Mouse (Mus musculus) heart, postnatal 10 days (tissue): ENCODE measurements at regions not wholly inside any gene's neighbourhood (a gene's known extent, or its start where the extent isn't known, plus 50 kb on each side); places are given as distances from the start of the nearest gene placed in this dataset.

Experiments
- DNase-seq, 2 experiments: peaks; one replicate each; pipeline ENCODE4 v3.0.0; 2021
- intact Hi-C: fragments of 180-260 bp; cut with DNase I; formaldehyde crosslinking; loops from one replicate; pipeline ENCODE4 v1.15.1; 2025

DNA sequence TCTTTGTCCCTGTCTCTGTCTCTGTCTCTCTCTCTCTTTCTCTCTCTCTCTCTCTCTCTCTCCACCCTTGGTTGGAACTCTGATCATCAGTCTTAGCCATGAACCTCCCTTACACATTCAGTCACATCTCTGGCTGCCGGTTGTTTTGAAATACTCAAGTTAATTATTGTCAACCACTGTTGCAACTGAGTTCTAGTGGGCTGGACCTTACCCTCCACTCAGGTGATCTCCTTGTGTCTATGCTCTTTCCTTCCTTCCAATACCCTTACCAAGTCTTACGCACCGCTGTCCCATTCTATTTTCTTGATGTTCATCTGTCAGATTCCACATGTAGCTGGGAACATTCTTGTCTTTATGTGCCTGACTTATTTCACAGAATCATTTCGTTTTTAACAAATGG, 119.2 kb upstream of the Slc22a23 start:
- DNase-seq: no peak
- intact Hi-C loops: no loop called here

DNA sequence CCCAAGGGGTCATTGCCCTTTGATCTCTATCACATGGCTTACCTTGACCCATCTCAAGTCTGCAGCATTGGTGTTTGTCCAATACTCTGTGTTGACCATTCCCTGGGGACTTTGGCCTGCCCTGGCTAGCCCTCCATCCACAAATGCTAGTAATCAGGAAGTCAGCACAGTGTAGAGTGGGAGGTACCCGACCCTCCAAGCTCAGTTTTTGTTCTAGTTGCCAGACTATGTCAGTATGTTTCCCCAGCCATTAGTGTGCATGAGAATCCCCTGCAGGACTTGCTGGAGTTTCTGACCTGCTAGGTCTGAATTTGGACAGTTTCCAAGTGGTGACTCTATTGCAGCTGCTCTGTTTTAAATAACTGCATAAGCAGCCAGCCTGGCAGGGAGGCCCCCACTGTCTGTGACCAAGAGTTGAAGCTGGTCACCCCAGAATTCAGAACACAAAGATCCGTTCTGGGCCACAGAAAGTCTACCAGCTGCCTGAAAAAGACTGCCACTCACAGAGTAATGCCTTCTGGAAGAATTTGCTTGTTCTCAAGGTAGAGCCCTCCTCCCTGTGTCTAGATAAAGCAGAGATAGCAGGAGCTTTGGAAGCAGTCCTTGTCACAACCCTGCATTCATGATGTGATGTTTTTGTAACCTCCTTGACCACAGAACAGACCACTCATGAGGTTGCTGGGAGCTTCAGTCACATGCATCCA, 118.0 kb upstream of the Slc22a23 start:
- peak in 1 of 2 experiments; percentile 20 for DNase-seq

DNA sequence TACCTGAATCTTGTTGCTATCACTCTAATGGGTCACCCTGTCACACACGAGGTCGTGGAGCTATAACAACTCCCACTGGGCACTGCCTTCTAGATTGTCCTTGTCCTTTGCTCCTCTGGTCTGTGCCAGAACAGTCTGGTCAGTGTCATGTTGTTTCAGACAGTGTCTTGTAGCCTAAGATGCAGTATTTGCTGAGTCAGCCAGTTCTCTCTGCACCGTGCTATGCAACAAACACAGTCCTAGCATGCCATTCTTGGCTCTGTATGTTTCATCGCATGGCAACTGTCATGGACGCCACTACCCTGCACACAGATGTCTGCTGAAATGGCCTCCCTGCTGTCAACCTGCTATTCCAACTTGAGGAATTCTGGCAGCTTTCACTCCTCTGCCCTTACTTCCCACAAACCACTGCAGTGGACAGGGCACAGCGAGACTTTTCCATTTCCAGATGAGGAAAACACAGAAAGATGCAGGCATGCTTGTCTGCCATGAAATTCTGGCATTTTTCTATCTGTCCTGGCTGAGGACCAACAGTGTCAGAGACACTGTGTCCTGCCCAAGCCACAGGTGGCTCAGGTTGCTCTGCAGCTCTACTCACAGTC, 117.3 kb upstream of the Slc22a23 start:
- peak in 1 of 2 experiments; percentile 6 for DNase-seq
- intact Hi-C loops: no loop called here

More for the DNA sequence above, 118.0 kb upstream of the Slc22a23 start:
- intact Hi-C loops: no loop called here

DNA sequence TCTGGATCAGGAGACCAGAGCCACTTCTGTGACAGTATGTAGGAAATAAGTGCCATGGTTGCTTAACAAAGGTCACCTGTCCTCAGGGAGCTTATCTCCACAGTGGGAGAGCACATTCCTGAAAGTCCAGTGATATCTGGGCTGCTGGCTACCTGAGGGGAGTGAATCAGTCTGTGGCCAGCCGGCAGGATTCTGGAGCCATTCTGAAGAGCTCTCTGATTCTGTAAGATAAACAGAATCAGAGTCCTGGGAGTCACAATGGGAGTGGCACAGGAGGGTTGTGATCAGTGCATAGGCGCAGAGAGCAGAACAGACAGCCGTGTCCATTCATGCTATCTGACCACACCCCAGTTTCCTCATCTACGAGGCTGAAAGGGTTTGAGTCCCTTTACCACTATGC, 116.0 kb upstream of the Slc22a23 start:
- peak in 1 of 2 experiments; percentile 4 for DNase-seq
- intact Hi-C loops: no loop called here

DNA sequence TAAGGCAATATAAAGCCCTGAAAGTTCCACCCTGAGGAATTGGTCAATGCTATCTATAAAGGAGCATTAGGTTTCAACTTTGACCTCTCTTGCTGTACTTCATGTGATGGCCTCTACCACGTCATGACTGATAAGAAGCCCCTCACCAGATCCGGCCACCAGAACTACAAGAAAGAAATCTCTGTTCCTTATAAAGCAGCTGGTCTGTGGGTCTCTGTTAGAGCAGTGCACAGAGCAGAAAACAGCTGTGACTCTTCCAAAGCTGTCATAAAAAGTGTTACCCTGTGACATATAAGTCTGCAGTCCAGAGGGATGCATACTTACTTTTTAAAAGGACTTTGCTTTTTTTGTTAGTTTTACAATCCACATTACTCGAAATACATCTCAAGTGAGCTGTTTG, 111.1 kb upstream of the Slc22a23 start:
- DNase-seq: no peak
- intact Hi-C loops: no loop called here

DNA sequence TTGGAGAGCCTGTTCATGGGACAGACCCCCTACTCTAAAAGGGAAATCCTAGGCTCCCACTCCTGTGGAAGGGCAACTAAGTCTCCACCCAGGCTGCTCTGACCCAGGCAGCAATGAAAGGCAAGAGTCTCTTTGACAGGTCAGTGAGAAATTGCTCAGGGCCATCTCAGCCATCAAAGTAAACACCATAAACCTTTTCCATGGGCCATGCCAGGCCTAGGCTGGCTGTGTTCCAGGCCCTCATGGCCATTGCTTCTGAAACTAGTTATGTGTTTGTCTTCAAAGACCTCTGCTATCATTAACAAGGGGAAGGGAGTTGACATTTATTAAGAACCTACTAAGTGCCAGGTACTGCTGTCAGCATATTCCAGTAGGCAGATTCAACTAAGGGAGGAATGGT, 101.8 kb upstream of the Slc22a23 start:
- intact Hi-C loops: no loop called here
- no peak for DNase-seq

DNA sequence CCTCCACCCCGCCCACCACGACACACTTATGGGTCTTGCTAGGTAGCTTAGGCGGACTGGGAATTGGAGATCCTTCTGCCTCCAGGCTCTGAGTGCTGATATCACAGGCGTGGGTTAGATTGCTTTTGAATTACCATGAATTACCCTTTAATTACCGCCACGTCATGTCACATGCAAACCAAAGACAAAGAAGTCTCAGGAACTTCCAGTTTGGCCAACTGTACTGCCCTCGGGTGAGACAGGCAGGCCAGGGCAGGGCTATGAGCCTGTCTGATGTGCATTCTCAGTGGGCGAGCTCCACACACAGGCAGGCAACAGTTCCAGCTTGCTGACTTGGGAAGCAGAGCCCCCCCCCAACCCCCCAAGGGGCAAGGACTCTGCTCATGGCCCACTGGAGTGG, 101.3 kb upstream of the Slc22a23 start:
- intact Hi-C loops: no loop called here
- DNase-seq: no peak

DNA sequence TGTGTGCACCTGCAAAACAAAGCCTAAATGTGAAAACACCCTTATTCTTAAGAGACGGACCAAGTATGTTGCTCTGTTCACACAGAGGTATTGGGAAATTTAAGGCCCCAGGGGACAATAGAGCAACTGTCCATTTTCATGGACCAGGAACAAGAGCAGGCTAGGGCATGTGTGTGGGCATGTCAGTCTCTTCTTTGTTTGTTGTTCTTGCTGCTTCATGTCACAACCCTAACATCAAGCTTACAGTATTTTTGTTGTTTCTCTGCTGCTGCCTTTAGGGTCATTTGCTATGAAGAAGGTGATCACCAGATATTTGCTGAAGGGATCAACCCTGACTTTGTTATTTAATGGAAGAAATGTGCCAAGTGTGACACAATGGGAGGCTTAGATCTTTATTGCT, 96.4 kb upstream of the Slc22a23 start:
- intact Hi-C loops: no loop called here
- no peak for DNase-seq

DNA sequence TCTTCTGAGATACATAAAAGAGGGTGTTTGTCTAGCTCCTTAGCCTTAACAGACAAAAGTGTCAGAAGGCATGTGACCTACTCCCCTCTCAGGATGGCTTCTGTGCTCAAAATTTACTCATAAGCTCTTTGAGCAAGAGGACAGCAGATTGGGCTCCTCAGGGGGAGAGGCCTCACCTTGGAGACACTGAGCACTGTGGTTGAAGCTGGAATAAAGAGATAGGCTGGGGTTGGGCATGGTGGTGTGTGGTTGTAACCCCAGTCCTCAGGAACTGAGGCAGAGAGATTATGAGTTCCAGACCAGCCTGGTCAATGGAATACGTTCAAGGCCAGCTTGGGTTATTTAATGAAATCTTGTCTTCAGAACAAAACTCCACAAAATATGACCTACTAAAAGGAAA, 82.5 kb upstream of the Slc22a23 start:
- no peak for DNase-seq
- intact Hi-C loops: no loop called here

DNA sequence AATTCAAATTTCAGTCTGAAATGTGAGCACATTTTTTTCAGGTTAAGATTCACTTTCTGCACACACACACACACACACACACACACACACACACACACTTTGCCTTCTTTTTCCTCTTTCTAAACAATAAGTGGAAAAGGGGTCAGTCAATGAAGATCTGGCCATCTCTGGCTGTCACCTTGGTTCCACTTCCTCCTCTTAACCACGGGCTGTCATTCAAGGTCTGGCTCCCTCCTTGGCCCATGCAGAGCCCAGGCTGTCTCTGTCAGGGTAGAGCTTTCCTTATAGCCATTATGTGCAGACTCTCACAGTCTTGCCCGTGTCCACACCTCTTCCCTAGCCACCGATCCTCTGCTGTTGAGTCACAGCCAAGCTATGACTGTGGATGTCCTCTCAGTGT, 79.9 kb upstream of the Slc22a23 start:
- peak in 1 of 2 experiments; percentile 2 for DNase-seq
- intact Hi-C loops: no loop called here

DNA sequence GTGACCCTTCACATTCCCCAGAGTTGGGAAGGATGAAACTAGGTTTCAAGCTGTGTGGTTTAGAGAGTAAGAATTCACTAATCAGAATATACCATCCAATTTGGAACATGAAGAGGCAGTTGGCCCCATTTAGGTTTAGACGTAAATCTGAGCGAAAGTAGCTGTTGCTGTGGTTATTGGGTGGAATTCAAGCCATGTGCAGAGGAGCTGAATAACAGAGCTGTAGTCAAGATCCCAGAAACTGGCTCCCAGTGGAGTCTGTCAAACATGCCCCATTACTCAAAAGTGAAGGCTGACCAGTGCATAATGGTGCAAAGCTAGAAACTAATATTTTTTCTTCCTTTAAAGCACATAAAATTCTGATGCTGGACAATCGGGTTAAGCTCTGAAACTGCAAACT, 76.7 kb upstream of the Slc22a23 start:
- intact Hi-C loops: no loop called here
- DNase-seq: no peak

DNA sequence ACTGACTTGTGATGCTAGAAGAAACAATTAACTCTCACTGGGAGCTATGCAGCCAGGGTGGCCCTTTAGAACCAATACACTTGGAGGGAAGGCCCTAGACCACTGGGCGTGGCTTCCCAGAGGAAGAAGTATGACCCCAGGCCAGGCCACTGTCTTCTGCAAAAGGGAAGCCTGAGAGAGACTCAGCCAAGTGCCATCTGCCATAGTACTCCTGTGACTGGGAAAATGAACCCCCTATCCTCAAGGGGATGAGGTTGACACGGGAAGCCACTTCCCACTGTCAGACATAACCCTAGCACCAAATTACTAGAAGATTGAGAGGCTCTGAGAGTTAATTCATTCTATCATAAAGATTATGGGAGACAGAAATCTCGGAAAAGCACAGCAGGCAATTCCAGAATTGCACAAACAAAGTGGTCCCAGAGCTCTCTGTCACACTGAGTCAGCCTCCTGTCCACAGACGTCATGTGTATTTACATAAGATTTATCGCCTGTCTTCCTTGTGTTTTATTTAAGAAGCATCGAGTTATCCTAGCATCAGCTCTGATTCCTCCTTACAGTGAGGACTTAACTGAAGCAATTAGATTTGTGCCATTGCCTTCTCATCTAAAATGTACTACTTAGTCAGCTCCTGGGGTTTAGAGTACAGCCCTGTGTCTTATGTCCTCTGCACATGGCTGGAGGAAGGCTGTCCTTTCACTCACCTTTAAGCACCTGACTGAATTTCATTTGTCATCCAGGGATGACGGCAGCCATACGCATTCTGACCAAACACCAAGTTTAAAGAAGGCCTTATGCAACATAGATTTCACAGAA, 75.6 kb upstream of the Slc22a23 start:
- no peak for DNase-seq
- intact Hi-C loops: no loop called here

DNA sequence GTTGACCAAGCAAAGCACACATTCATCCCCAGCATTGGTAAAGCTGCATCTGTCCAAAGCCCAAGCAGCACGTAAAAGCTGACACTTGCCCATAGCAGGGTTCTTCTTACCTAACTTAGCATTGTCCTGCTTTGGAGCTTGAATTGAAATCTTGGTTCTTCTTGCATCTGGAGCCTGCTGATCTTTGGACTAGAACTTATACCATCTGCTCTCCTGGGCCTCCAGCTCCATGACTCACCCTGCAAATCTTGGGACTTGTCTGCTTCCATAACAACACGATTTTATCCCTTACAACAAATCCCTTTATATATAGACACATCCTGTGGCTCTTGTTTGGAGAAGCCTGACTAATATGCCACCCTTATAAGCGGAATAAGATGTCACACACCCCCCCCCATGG, 74.1 kb upstream of the Slc22a23 start:
- no peak for DNase-seq
- intact Hi-C loops: no loop called here

DNA sequence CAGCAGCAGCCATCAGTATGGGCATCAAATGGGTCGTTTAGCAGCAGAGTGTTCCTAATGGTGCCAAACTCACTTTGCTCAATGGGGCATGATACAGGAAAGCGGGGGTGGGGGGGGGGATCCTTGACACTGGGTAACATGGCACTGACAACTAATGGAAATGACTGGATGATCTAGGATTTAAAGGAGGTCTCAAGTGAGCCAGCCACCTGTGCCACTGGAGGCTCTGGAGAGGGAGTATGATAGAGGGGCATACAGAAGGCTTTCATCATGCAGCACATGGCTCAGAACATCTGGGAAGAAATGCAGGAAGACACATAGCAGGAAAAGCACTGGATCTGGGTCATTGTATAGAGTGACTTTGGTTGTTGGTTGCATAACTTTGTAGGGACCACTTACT, 71.6 kb upstream of the Slc22a23 start:
- DNase-seq: no peak
- intact Hi-C loops: no loop called here

DNA sequence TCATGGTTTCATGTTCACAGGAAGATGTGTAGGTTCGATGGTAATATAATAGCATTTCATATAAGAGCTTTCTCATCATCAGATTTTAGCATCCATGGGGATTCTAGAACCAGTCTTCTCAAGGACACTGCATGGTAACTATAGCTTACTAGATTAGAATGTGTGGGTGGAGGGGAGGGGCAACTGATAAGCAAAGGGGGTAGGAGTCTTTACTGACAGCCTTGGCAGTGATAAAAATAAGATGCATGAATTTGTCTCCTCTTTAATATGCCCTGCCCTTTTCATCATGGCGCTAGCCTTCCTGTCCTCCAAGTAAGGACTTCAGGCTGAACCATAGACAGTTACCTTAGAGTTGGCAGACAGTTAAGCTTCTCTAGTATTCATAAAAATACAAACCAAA, 69.6 kb upstream of the Slc22a23 start:
- intact Hi-C loops: no loop called here
- no peak for DNase-seq

DNA sequence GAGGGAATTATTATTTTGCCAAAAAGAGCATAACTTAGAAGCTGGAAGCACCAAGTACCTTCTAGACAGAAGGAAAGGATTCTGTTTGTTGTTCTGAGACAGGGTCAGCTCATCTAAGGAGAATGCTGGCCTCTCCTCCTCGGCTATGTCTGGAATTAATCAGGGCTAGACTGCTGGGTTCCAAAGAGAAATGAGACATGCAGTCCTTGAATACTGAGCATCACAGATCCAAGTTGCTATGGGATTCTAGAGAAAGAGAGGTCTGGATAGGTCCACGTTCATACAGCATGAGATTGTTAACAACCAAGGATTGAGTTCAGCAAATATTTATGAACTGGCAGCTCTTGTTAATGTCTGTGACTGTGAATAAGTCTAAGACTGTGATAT, 63.7 kb upstream of the Slc22a23 start:
- intact Hi-C loops: no loop called here
- DNase-seq: no peak

DNA sequence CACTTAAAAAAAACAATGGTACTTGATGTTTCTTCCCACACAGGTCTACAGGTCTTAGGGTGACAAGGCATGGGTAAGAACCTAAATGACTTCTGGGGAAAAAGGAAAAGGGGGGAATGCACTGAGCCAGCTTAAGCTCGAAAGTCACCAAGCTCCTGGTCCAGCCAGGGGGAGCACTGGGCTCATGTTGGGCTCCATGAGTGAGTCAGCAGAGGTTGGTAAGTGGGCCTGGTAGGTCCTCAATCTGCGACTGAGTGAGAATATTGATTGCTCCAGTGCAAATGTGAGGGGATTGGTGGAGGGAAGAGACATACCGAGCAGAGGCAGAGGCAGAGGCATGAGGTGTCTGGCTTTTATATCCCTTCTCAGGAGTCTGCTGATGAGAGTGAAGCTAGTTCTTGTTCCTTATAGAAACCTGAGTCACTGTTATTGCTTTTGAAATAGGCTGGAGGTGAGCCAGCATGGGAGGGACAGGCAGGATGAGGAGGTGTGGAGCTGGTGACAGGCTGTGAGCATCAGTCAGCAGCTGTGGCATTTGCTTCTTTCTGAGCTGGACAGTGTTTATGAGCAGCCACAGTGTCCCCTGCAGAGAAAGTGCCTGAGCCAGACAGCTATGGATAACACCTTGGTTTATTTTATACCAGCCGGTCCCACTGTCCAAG, 63.2 kb upstream of the Slc22a23 start:
- peak; percentile 18 to 27 for DNase-seq
- intact Hi-C loops: no loop called here

DNA sequence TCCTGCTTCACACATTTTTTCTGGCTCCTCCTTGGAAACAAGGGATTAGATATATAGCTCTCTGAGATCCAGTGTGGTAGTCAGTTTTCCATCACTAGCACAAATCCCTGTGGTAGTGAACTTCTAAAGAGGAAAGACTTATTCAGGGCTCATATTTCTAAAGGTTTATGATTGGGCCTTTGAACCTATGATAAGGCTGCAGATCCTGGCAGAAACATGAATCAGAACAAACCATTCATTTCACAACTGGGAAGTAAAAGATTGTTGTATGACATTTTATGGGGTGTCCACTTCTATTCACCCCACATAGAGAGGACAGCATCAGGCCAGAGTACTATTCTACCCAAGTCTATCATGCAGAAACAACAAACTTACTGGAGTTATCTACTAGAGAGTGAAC, 61.3 kb upstream of the Slc22a23 start:
- no peak for DNase-seq
- intact Hi-C loops: no loop called here

DNA sequence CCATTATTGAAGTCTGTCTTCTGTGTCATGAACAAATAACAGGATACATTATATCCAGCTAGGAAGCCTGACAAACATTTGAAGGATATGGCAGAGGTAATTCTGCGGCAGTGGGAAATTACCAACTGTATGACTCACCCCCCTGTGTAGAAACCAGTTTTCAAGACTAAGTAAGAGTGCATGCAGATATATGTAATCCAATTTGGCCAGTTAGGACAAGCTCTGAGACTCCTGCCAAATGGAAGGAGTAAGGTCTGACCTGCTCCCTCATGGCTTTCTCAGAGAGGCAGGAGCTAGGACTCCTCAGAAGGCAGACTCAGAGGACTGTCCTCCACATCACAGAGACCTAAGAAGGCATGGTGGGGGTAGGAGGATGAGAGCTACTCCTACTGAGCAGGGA, 57.6 kb upstream of the Slc22a23 start:
- intact Hi-C loops: no loop called here
- no peak for DNase-seq

DNA sequence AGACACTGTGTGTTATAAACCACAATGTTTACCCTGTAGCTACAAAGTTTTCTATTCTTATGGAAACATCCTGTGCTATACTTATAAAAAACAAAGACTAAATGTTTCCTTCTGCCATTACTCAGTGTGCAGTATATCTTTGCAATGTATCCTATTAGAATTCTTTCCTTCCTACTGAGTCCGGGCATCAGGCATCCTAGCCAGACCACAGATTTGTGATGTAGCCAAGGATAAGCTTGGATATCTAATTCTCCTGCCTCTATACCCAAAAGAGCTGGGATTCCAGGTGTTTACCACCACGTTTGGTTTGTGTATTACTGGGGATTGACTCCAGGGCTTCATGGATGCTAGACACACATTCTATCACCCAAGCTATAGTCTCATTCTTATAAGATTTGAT, 56.0 kb upstream of the Slc22a23 start:
- no peak for DNase-seq
- intact Hi-C loops: no loop called here

DNA sequence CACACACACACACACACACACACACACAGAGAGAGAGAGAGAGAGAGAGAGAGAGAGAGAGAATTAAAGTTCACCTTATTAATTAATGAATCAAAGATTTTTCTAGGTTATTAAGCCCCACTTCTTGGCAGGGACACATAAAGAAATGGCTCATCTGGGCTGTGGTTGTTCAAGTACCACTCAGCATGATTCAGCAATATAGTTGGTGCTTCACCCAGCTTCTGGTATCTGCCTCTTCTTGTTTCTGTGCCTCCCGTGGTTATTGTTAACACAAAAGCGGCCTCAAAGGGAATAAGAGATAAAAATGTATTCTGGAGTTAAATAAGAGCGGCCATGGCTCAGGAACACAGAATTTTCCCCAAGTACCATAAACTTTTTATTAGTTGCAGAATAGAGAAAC, 53.9 kb upstream of the Slc22a23 start:
- DNase-seq: no peak
- intact Hi-C loops: no loop called here
